Mouse (Mus musculus): ENCODE measurements around the gene Prr5l. TPM values are rescaled to one million over a fixed set of nuclear protein-coding genes. Genes with fewer than 3 reads are reported as not detected.

Prr5l gene
- 10 to 100 TPM in 1 of 2 experiments, 1 to 10 TPM in 1; 8.4 to 10.3 TPM for total RNA-seq (2023)

DNA sequence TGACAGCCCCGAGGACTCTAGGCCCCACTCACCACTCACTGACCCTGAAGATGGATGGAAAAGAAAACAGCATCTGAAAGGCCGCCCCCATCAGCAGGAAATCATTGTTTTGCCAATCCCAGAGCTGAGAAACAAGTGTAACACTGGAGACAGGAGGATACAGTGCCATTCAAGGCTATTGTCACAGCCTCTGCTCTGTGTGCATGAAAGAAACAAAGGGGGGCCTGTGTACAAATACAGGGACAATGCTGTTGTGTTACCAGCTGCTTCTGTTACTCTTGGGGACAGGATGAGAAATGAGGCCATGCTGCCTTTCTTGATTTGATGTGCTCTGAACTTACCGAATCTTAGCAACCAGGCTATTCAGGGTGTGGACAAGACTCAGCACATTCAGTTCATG is at the start of gene Prr5l:
Prr5l (minus strand) TSS at position 30 of the 400 bp plus-strand sequence.

DNA sequence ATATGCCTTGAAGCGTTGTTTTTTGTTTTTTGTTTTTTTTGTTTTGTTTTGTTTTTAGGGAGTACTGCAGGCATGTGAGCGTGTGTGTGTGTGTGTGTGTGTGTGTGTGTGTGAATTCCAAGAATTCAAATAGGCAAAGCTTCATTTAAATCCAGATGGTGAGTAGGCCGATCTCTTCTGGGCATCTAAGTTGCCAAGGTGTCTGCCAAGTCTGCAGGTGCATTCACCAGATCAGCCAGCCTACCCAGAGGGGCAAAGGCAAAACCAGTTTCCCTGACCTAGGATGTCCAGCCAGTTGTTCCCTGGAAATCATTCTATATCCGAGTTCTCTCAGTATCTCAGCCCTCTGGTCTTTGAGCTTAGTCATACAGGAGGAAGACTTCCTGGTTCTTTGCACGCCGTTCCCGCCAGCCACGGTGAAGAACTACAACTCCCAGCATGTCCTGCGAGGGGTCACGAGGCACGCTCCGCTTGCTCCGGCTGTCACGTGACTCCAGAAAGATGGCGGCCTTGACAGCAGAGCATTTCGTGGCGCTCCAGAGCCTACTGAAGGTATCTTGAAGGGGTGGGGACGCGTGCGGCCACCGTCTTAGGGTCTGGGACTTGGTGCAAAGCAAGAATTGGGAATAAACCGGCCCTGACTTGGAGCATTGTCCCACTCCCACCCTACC is 3.1 kb upstream of the Prr5l start, which contains the start of gene Commd9:
Commd9 (plus strand) TSS at position 480 of the 671 bp plus-strand sequence.

DNA sequence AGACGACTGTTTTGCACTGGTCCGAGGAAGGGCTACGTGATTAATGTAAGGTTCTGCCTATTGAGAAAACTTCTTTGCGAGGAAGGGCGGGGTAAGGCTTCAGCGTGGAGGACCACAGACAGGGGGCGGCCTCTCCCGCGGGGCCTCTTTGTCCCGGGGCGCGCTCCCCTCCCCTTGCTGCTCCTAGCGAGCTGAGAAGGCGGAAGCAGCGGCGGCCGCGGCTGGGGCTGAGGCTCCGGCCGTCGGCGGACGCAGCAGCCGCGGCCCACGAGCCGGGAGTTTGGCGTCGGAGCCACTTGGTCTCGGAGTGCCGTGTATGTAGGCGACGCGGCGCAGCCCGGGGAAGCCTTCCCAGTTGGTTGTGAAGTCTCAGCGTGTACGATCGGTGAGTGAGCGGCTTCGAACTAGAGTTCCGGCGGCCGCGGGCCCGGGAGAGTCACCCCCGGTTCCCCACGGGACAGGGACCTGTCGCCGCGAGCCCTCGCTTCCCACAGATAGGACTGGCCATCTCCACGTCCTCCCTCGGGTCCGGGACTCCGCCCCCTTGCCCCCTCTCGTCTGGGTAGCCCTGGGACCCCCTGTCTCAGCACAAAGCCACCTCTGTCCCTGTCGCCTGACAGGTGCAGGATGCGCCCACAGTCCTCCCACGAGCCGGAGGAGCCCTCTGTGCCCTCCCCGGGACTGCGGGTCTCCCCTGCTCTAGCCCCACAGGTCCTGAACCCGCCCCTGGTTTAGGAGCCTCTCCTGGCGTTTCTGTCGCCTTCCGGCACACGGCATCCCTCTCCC is 204.4 kb downstream of the Prr5l start, which contains the start of gene Traf6:
Traf6 (plus strand) TSS at position 194 of the 786 bp plus-strand sequence.

Other genes with a start within 250 kb of the Prr5l start
- 1 to 10 TPM in 1 of 2 experiments, under 1 TPM in 1; 0.56 to 1.9 TPM for gene Rag1, start 233.5 kb downstream of the Prr5l start, total RNA-seq (2023)
- 1 to 10 TPM; 3.6 to 6.7 TPM for gene B230118H07Rik, start 233.5 kb downstream of the Prr5l start, total RNA-seq (2023)
- gene Traf6, start 204.6 kb downstream of the Prr5l start, total RNA-seq (2023), result 10 to 100 TPM; 20.5 to 27.2 TPM
- gene Commd9, start 3.2 kb upstream of the Prr5l start, total RNA-seq (2023), result 1 to 10 TPM; 9.7 TPM

Measured in neutrophil, adult 59 days (primary cell).